Mouse (Mus musculus) heart, embryonic 10.5 days (tissue): ENCODE data around the gene Rere. TPM values are rescaled to one million over a fixed set of nuclear protein-coding genes. Genes with fewer than 3 reads are reported as not detected.

Experiments used
- DNase-seq: peaks from one replicate; pipeline ENCODE4 v3.0.0-alpha.2; 2017; ENCODE audit warnings: low spot score
- H3K27ac ChIP-seq: fragments of 300-500 bp; sonication (generic); 2 replicates; pipeline ENCODE4 v1.5.1; 2016; ENCODE audit warnings: mild to moderate bottlenecking
- H3K27me3 ChIP-seq: fragments of 300-500 bp; sonication (generic); 2 replicates; pipeline ENCODE4 v1.6.1; 2016; ENCODE audit warnings: mild to moderate bottlenecking; ENCODE audit not compliant: poor library complexity, insufficient read depth, severe bottlenecking
- H3K36me3 ChIP-seq: fragments of 300-500 bp; sonication (generic); 2 replicates; pipeline ENCODE4 v1.6.1; 2016; ENCODE audit warnings: mild to moderate bottlenecking, moderate library complexity
- H3K4me1 ChIP-seq: fragments of 300-500 bp; sonication (generic); 2 replicates; pipeline ENCODE4 v1.6.1; 2016; ENCODE audit warnings: mild to moderate bottlenecking
- H3K4me3 ChIP-seq: fragments of 300-500 bp; sonication (generic); 2 replicates; pipeline ENCODE4 v1.5.1; 2016; ENCODE audit warnings: mild to moderate bottlenecking, moderate library complexity
- H3K9me3 ChIP-seq: fragments of 300-500 bp; sonication (generic); 2 replicates; pipeline ENCODE4 v1.6.1; 2016; ENCODE audit warnings: mild to moderate bottlenecking, moderate library complexity
- WGBS: fragments of 180-500 bp; shearing (Covaris S2); methylation state at CpG from one replicate; pipeline ENCODE4 v1.1.7; 2016; 5-methylcytosine and 5-hydroxymethylcytosine counted together
- polyA plus RNA-seq: library from polyadenylated mRNA; unstranded; fragments of >200 nt; fragmentation: Nextera tagmentation; extraction: Ambion mirVana; gene quantifications from 2 replicates; pipeline ENCODE4 v1.2.1, GENCODE M21; 2016

Gene Rere
- polyA plus RNA-seq, 1 experiment from 2014 or later, result 31.6 TPM

GRCm38 (mm10) chr4:150240381-150240886 is 41.0 kb upstream of the Rere start:
- no peak overlapping the region for H3K27ac ChIP-seq
- DNase-seq, result no peak
- peaks cover 68% of the 10 kb centered on the region for H3K36me3 ChIP-seq
- H3K4me1 ChIP-seq, result peaks cover 46% of the 10 kb centered on the region
- 70% methylated on average over 1 of the region's 1 CpGs for WGBS
- 0 out of 2 replicates have a peak overlapping the region, but pooled peaks have one; percentile 80 for H3K4me3 ChIP-seq
- no peaks in the 10 kb centered on the region for H3K27me3 ChIP-seq
- no peaks in the 10 kb centered on the region for H3K9me3 ChIP-seq

GRCm38 (mm10) chr4:150241708-150242107 is 39.7 kb upstream of the Rere start:
- DNase-seq, result no peak
- Histone ChIP-seq H3K27me3 (no peaks in the 10 kb centered on the region), H3K36me3 (peaks cover 81% of the 10 kb centered on the region), H3K4me1 (peaks cover 42% of the 10 kb centered on the region), H3K9me3 (no peaks in the 10 kb centered on the region), H3K4me3 (no peak overlapping the region), H3K27ac (0 out of 2 replicates have a peak overlapping the region, but pooled peaks have one; percentile 52)
- WGBS, result 76% methylated on average over 4 of the region's 4 CpGs

DNA sequence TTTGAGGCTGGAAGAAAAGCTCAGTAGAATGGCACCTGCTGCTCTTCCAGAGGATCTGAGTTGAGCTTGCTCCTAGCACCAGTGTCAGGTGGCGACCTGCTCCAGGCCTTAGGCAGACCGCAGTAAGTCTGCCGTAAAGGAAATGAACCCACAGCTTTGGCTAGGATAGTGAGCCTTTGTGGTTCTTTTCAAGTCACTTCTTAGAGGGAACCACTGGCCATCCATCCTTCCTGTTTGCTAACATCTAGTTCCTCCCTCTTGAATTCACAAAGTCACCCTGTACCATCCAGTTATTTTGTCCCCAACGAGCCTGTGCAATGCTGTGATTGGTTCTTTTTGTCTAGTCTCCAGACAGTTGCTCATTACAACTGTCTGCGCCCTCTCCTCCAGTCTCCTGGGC is 38.7 kb upstream of the Rere start:
- DNase-seq, result no peak
- Histone ChIP-seq H3K4me3 (no peak overlapping the region), H3K27ac (no peak overlapping the region), H3K36me3 (peaks cover 91% of the 10 kb centered on the region), H3K27me3 (no peaks in the 10 kb centered on the region), H3K4me1 (peaks cover 42% of the 10 kb centered on the region), H3K9me3 (no peaks in the 10 kb centered on the region)
- WGBS, result 85% methylated on average over 5 of the region's 5 CpGs

GRCm38 (mm10) chr4:150245876-150246275 is 35.6 kb upstream of the Rere start:
- Histone ChIP-seq H3K36me3 (peaks cover 98% of the 10 kb centered on the region), H3K27ac (no peak overlapping the region), H3K27me3 (no peaks in the 10 kb centered on the region), H3K4me1 (peaks cover 29% of the 10 kb centered on the region), H3K4me3 (no peak overlapping the region), H3K9me3 (no peaks in the 10 kb centered on the region)
- 42% methylated on average over 2 of the region's 2 CpGs for WGBS
- DNase-seq, result no peak

GRCm38 (mm10) chr4:150248009-150248408 is 33.4 kb upstream of the Rere start:
- H3K36me3 ChIP-seq, result peaks cover 96% of the 10 kb centered on the region
- H3K9me3 ChIP-seq, result no peaks in the 10 kb centered on the region
- H3K27me3 ChIP-seq, result no peaks in the 10 kb centered on the region
- DNase-seq, result no peak
- no peak overlapping the region for H3K4me3 ChIP-seq
- WGBS, result 71% methylated on average over 5 of the region's 5 CpGs
- peaks cover 12% of the 10 kb centered on the region for H3K4me1 ChIP-seq
- H3K27ac ChIP-seq, result no peak overlapping the region

DNA sequence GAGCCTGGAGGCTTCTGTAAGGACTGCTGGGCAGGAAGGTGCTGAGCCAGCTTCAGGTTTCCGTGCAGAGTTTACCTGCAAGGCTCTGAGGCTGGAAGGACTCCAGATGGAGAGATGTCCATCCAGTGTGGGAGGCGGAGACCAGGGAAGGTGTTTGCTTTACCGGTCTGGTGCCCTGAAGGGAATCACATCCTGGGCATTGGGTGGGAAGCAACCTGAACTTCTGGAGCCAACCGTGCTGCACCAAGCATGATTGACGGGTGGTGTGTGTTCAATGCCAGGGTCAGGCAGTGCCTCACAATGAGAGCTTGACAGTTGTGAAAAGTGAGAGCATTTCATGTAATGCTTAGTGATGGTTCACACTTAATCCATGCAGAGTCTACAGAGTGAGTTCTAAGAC is 32.5 kb upstream of the Rere start:
- no peak for DNase-seq
- no peak overlapping the region for H3K4me3 ChIP-seq
- peaks cover 89% of the 10 kb centered on the region for H3K36me3 ChIP-seq
- H3K9me3 ChIP-seq, result no peaks in the 10 kb centered on the region
- no peak overlapping the region for H3K27ac ChIP-seq
- peaks cover 12% of the 10 kb centered on the region for H3K4me1 ChIP-seq
- 79% methylated on average over 5 of the region's 5 CpGs for WGBS
- H3K27me3 ChIP-seq, result no peaks in the 10 kb centered on the region

DNA sequence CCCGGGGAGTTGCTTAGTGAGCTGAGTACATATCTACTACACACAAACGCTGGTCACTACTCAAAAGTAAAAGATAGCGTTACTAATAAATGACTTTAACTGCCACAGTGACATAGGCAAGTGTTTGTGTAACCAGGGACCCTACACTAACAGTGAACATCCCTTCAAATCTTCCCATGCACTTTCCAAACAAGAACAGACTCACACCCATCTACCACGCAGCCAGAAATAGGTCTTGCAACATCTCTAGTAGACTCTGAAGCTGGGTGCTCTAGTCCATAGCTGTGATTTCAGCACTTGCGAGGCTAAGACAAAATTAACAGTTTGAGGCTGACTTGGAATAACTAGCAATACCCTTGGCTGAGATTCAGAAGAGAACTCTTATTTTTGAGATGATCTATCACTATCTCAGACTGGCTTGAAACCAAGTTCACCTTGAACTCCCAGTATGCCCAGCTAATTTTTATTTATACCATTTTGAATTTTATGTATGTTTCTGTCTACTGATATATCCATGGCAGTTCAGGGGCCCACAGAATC is 31.6 kb upstream of the Rere start:
- no peak overlapping the region for H3K27ac ChIP-seq
- H3K27me3 ChIP-seq, result no peaks in the 10 kb centered on the region
- no peak overlapping the region for H3K4me3 ChIP-seq
- no peaks in the 10 kb centered on the region for H3K9me3 ChIP-seq
- DNase-seq, result no peak
- peaks cover 12% of the 10 kb centered on the region for H3K4me1 ChIP-seq
- H3K36me3 ChIP-seq, result peaks cover 85% of the 10 kb centered on the region
- 78% methylated on average over 5 of the region's 5 CpGs for WGBS

DNA sequence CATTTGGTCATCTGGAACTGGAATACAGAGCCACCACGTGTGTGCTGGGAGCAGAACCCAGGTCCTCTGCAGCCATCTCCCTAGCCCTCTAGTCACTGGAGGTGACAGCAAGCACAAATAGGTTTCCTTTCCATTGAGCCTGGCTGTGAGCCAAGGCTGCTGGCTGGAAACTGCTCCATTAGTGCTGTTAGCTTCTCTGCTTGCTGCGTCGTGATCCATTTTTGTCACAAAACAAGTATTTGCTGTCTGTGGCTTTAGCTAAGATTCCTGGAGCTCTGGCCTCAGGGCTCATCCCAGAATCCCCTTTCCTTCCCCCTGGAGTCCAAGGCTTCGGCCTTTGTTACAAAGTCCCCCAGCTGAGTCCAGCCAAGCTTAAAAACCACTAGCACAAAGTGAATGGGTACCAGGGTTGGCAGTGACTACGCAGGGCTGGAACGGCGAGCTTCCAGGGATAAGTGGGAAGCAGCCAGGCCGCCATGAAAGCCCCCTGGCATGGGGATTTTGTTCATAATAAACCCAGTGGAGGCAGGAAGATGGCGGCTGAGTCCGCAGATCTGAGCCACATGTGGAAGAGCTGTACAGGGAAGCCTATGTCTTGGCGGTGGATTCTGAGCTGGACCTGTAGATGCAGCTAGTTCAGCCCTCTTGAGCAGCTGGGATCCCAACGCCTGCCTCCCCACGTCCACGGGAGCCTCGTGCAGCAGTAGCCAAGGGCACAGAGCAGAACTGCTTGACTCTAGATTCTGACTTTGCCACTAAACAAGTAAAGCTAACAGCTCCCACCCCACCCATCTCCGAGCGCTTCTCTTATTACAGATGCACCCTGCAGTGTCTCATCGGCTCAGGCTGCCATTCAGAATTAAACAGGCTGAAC is 30.7 kb upstream of the Rere start:
- no peak for DNase-seq
- Histone ChIP-seq H3K27ac (0 out of 2 replicates have a peak overlapping the region, but pooled peaks have one; percentile 5), H3K36me3 (peaks cover 80% of the 10 kb centered on the region), H3K4me3 (no peak overlapping the region), H3K27me3 (no peaks in the 10 kb centered on the region), H3K9me3 (no peaks in the 10 kb centered on the region), H3K4me1 (peaks cover 10% of the 10 kb centered on the region)
- 67% methylated on average over 18 of the region's 18 CpGs for WGBS

- Histone ChIP-seq H3K36me3 (peaks cover 61% of the 10 kb centered on the region), H3K27ac (no peak overlapping the region), H3K27me3 (no peaks in the 10 kb centered on the region), H3K4me1 (peaks cover 23% of the 10 kb centered on the region), H3K4me3 (no peak overlapping the region), H3K9me3 (no peaks in the 10 kb centered on the region)
- DNase-seq, result no peak
- 70% methylated on average over 4 of the region's 4 CpGs for WGBS
Observed at GRCm38 (mm10) chr4:150254416-150254815, 27.0 kb upstream of the Rere start.

DNA sequence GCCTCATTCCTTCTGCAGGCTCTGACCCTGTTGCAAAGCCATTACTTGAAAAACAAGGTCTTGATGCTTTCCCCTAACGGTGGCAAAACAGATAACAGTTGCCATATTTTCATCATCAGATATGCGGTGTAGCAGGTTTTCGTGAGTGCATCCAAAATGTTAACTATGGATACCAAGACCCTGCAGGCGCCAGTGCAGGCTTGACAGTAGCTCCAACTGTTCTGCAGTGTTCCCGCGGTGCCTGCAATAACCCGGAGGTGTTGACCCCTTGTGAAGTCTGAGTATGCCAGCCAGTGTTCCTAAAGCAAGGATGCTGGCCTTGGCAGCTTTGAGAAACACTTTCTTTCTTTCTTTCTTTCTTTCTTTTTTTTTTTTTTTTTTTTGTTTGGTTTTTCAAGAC is 26.3 kb upstream of the Rere start:
- DNase-seq, result no peak
- no peaks in the 10 kb centered on the region for H3K27me3 ChIP-seq
- H3K36me3 ChIP-seq, result peaks cover 53% of the 10 kb centered on the region
- H3K27ac ChIP-seq, result no peak overlapping the region
- no peak overlapping the region for H3K4me3 ChIP-seq
- H3K4me1 ChIP-seq, result peaks cover 23% of the 10 kb centered on the region
- WGBS, result 86% methylated on average over 7 of the region's 7 CpGs
- H3K9me3 ChIP-seq, result no peaks in the 10 kb centered on the region

- H3K36me3 ChIP-seq, result peaks cover 32% of the 10 kb centered on the region
- no peaks in the 10 kb centered on the region for H3K9me3 ChIP-seq
- no peaks in the 10 kb centered on the region for H3K27me3 ChIP-seq
- DNase-seq, result peak; percentile 89
- H3K4me3 ChIP-seq, result no peak overlapping the region
- 31% methylated on average over 20 of the region's 20 CpGs for WGBS
- H3K4me1 ChIP-seq, result peaks cover 20% of the 10 kb centered on the region
- peak overlapping the region; percentile 70 for H3K27ac ChIP-seq
Observed at GRCm38 (mm10) chr4:150257252-150258204, 23.9 kb upstream of the Rere start.

GRCm38 (mm10) chr4:150258388-150258787 is 23.1 kb upstream of the Rere start:
- Histone ChIP-seq H3K4me1 (peaks cover 20% of the 10 kb centered on the region), H3K27me3 (no peaks in the 10 kb centered on the region), H3K27ac (peak overlapping the region; percentile 70), H3K4me3 (no peak overlapping the region), H3K36me3 (peaks cover 34% of the 10 kb centered on the region), H3K9me3 (no peaks in the 10 kb centered on the region)
- no peak for DNase-seq
- WGBS, result 66% methylated on average over 14 of the region's 14 CpGs
